Mouse (Mus musculus): ENCODE data around the gene Castor1. TPM values are rescaled to one million over a fixed set of nuclear protein-coding genes. Genes with fewer than 3 reads are reported as not detected.

Gene Castor1
- total RNA-seq, 2 experiments from 2014 or later, result 3.8 to 7.4 TPM

- intact Hi-C loops (cut with DNase I), result loop anchor here (5.0 kb wide), 1 partner anchor 42 kb away; no protein-coding TSS in a partner anchor
- DNase-seq (ENCODE audit: low spot score), result no peak
These were observed 6.2 kb downstream of the Castor1 start for GRCm38 (mm10) chr11:4224223-4224622.

GRCm38 (mm10) chr11:4226569-4227325 lies 8.7 kb downstream of the Castor1 start:
- intact Hi-C loops (cut with DNase I), result no loop called here
- no peak for DNase-seq (ENCODE audit: low spot score)

DNA sequence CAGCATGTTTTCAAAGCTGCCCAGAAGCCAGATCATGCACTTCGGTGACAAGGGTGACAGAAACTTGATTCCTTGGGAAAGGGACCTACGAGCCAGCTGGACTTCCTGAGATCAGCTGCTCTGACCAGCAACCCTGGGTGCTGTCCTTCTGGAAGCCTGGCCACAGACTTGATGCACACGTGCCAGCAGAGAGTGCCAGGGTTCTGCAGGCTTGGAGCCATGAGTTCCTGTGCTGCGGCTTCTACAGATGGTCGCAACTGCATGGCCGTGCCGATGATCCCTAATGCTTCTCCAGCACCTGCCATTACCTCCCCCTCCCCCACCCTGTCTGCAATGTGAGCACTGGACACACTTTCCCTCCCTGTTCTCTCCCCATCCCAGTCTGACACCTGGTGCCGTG lies 10.4 kb downstream of the Castor1 start:
- no peak for DNase-seq (ENCODE audit: low spot score)
- intact Hi-C loops (cut with DNase I), result no loop called here

- intact Hi-C loops (cut with DNase I), result no loop called here
- no peak for DNase-seq (ENCODE audit: low spot score)
These were observed 11.8 kb downstream of the Castor1 start for GRCm38 (mm10) chr11:4229841-4230240.

- intact Hi-C loops (cut with DNase I), result no loop called here
- DNase-seq (ENCODE audit: low spot score), result no peak
These were observed 13.4 kb downstream of the Castor1 start for GRCm38 (mm10) chr11:4231435-4231834.

GRCm38 (mm10) chr11:4232644-4233043 lies 14.6 kb downstream of the Castor1 start:
- intact Hi-C loops (cut with DNase I), result no loop called here
- no peak for DNase-seq (ENCODE audit: low spot score)

DNA sequence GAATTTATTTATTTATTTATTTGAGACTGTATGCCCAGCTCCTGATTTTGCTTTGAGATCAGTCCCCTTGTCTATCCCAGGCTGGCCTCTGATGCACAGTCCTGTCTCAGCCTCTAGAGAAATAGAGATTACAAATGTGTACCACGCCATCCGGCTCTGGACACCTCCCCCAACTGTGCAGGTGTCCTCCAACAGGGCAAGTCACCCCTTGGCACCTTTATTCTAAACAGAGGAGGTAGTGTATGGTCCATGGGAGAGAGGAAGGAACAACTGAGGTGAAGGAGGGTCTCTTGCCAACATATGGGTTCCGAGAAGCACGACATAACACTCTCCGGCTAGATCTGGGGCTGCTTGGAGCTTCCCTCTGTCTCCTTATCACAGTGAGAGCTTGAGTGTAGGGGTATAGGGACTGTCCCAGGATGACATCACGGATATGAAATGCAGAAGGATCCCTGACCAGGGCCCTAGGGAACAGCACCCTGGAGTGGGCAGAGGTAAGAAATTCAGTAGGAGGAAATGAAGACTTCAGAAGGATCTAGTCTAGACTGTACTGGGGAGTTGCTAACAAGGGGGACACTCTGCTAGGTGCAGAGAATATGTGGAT lies 17.1 kb downstream of the Castor1 start:
- DNase-seq (ENCODE audit: low spot score), result no peak
- intact Hi-C loops (cut with DNase I), result no loop called here

DNA sequence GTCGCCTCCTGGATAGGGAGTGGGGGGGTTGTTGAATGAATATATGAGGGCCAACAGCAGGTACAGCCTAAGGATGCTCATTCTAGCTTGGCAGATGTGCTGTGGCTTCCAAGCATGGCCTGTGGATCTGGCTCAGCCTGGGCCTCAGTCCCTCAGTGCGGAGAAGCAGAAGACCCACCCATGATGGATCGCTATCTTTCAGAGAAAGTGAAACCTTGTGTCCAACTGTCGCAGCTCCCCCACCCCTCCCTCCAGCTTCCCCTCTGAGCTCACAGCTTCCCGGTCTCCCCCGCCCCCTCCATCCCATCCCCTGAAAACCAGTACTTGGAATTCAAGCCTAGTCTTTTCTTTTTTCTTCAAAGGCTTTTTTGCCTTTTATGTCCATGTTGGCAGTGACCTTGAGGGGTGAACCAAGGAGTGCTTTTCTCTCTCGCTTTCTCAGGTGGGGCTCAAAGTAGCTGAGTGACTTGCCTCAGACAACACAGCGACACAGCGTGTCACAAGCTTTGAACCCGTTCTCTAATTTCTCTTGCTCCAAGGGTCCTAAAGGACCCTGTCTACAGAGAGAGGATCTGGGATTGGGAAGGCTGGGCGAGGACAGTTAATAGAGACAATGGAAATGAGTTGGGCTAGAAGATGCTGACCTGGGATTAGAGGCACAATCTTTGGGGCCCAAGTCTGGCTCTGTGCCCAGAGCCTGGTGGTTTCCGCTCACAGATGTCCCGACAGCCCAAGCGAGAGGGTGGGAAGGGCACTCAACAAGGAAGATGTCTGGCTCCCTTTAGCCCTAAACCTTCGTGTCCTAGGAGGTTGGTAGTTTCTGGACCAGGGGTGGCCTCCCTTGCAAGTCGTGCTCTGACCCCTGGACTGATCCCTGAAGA lies 17.9 kb downstream of the Castor1 start, which contains the start of gene Osm:
TSS of gene Osm (plus strand) at position 756 of the 881 bp plus-strand sequence.
- DNase-seq (ENCODE audit: low spot score), result no peak
- intact Hi-C loops (cut with DNase I), result no loop called here

DNA sequence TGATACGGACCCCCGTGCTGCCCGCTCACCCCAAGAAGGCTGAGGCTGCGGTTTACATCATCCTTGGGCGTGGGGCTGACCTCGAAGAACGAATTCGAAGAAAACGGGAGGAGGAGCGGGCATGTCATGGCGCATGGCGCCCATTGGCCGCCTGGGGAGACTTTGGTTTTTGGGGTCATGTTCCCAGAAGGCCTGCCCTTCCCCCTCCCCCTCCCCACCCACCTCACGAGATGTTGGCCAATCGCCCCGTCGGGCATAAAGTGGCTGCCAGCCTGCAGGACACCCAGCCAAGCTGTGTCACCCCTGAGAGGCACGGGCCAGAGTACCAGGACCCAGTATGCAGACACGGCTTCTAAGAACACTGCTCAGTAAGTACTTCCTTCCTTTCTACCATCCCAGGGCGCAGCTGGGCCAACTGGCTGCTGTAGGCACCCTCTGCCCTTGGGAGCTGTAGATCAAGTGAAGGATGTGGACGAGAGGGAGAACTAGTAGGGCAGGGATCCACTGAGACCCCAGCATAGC lies 18.6 kb downstream of the Castor1 start:
- no peak for DNase-seq (ENCODE audit: low spot score)
- intact Hi-C loops (cut with DNase I), result no loop called here

- intact Hi-C loops (cut with DNase I), result no loop called here
- no peak for DNase-seq (ENCODE audit: low spot score)
These were observed 19.4 kb downstream of the Castor1 start for GRCm38 (mm10) chr11:4237389-4237912.

DNA sequence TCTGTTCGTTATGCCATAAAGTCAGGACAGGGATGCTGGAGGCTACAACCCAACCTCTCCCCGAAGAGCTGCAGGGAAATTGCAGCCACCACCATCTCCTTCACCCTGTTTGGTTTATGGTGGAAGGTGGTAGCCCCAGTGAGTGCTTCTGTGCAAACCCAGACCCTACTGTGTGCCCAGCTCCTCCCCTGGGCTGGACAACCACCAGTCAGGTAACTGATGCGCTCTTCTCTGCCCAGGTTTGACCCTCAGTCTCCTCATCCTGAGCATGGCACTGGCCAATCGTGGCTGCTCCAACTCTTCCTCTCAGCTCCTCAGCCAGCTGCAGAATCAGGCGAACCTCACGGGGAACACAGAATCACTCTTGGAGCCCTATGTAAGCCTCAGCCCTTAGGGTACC lies 20.1 kb downstream of the Castor1 start:
- intact Hi-C loops (cut with DNase I), result no loop called here
- no peak for DNase-seq (ENCODE audit: low spot score)

- DNase-seq (ENCODE audit: low spot score), result no peak
- intact Hi-C loops (cut with DNase I), result no loop called here
These were observed 21.7 kb downstream of the Castor1 start for GRCm38 (mm10) chr11:4239691-4240090.

- intact Hi-C loops (cut with DNase I), result no loop called here
- no peak for DNase-seq (ENCODE audit: low spot score)
These were observed 22.1 kb downstream of the Castor1 start for GRCm38 (mm10) chr11:4240151-4240550.

DNA sequence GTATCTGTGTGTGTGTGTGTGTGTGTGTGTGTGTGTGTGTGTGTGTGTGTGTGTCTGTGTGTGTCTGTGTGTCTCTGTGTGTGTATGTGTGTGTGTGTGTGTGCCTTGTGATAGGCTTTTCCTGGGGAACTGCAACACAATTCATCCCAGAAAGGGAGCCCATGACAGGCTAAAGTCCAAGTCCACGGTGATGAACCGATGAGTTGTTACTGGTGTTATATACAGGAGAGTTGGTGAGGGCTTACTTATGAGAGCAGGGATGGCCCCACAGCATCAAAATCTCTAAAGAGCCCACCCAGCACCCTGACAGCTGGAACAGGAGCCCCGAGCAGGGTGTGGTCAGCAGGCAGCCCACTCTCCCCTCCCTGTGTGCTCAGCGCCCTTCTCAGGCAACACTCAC lies 23.2 kb downstream of the Castor1 start:
- intact Hi-C loops (cut with DNase I), result no loop called here
- no peak for DNase-seq (ENCODE audit: low spot score)

DNA sequence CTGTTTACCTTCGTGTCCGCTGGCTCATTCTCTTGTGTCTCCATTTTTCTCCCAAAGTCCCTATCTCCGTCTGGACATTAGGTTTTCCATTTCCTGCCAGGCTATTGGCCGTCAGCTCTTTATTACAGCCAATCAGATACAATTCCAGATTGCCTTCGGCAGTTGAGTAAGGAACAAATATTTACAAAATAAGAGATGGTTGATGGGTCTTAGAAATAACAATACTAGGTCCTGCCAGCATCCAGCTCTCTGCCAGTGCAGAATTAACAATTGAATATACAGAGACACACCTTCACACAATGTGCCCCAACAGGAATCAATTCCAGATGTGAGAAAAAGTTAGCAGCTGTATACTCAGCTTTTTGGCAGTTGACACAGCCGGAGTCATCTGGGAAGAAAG lies 28.1 kb downstream of the Castor1 start:
- DNase-seq (ENCODE audit: low spot score), result no peak
- intact Hi-C loops (cut with DNase I), result no loop called here

DNA sequence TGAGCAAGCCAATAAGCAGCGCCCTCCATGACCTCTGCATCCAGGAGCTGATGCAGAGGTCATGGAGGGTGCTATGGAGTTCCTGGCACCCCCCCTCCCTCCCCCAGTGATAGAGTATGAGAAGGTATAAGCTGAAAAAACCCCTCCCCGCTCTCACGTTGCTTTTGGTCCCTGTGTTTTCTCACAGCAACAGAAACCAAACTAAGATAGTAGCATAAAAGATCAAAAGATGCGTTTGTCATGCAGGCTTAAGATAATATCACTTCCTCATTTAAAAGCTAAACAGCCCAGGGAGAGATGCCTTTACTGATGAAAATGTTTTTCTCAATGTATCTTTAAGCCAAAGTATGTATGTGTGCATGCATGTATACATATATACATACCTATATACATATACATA lies 28.6 kb downstream of the Castor1 start:
- no peak for DNase-seq (ENCODE audit: low spot score)
- intact Hi-C loops (cut with DNase I), result no loop called here

DNA sequence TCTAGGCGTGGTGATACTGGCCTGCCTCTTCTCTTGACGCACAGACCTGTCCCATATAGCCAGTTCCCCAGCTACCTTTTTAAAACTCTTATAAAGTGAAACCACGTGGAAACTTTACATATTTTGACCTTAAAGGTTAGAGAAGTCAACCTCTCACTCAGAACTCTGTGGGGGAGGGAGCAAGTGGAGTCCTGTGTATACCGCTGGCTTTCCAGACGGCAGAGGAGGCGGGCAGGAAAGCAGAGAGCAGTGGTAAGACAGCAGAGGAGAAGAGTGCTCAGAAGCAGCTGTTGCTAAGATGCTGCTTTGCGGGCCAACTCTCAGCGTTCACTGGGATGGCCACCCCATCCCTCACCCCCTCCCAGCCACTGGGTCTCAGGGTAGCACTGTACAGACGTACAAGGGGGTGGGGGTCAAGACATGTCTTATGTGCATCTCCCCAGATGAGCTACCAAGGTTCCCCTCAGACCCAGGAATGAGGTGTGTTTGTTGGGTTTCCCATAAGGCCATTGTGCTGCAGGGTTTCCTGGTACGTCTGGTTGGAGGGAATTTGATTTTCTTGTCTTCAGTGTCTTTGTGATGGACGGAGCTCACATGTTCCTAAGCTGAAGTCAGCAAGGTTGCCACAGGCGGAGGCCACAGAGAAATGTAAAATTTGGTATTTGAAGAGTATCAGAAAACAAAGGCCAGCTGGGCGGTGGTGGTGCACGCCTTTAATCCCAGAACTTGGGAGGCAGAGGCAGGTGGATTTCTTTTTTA lies 29.4 kb downstream of the Castor1 start:
- intact Hi-C loops (cut with DNase I), result no loop called here
- no peak for DNase-seq (ENCODE audit: low spot score)

DNA sequence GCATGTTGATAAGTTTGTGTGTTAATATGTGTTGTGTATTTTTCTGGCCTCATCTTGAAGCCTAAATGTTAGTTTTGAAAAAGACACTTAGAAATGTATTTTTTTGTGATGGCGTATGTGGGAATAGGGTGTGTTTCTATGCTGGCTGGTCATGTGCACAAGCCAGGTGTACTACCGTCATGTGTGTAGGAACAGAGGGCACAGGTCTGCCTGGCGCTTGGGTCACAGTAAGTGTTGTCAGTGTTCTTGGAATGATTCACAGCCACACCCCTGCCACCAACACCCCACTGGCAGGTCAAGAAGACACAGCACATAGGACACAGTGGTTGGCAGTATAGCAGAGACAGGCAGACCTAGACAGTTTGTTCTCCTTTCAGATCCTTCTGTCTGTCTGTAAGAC lies 31.1 kb downstream of the Castor1 start:
- intact Hi-C loops (cut with DNase I), result no loop called here
- DNase-seq (ENCODE audit: low spot score), result no peak

GRCm38 (mm10) chr11:4250290-4250689 lies 32.3 kb downstream of the Castor1 start:
- intact Hi-C loops (cut with DNase I), result no loop called here
- no peak for DNase-seq (ENCODE audit: low spot score)

DNA sequence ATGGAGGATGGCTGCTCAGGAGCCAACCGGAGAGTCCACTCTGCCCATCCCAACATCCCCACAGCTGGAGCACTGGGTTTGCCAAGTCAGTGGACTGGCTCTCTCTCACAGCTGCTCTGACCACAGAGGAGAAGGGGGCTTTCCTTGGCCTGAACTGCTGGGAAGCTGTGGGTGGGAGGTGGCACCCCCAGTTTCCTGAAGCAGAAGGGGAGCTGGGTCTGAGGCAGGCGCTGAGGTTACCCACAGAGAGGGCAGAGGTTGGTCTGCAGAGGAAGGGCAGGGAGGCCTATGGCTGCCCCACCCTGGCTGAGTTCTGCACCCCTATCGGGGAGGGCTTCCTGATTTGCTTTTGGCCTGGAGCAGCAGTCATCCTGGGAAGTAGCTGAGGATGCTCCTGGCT lies 33.4 kb downstream of the Castor1 start:
- DNase-seq (ENCODE audit: low spot score), result no peak
- intact Hi-C loops (cut with DNase I), result no loop called here
